Mouse (Mus musculus) erythroblast, embryonic 14.5 days (primary cell): Measurements from ENCODE around the gene Esyt3.

Source experiments
- GATA1 ChIP-seq: IDR thresholded peaks from 2 replicates; pipeline ENCODE4 v1.6.1; 2012; ENCODE audit warnings: low read length, inconsistent platforms, mixed read lengths
- TAL1 ChIP-seq: IDR thresholded peaks from 3 replicates; pipeline ENCODE4 v1.6.1; 2012; ENCODE audit warnings: low read length, inconsistent platforms, mixed read lengths

- TF ChIP-seq GATA1 (no peak), TAL1 (no peak)
Measured at GRCm38 (mm10) chr9:99388856-99389255, 30.5 kb upstream of the Esyt3 start.
